Mouse (Mus musculus) thymus, postnatal 14 days (tissue): ENCODE measurements around the gene Gm37419.

Experiments used
- DNase-seq: peaks from one replicate; pipeline ENCODE4 v3.0.0; 2021

Gene Gm37419

DNA sequence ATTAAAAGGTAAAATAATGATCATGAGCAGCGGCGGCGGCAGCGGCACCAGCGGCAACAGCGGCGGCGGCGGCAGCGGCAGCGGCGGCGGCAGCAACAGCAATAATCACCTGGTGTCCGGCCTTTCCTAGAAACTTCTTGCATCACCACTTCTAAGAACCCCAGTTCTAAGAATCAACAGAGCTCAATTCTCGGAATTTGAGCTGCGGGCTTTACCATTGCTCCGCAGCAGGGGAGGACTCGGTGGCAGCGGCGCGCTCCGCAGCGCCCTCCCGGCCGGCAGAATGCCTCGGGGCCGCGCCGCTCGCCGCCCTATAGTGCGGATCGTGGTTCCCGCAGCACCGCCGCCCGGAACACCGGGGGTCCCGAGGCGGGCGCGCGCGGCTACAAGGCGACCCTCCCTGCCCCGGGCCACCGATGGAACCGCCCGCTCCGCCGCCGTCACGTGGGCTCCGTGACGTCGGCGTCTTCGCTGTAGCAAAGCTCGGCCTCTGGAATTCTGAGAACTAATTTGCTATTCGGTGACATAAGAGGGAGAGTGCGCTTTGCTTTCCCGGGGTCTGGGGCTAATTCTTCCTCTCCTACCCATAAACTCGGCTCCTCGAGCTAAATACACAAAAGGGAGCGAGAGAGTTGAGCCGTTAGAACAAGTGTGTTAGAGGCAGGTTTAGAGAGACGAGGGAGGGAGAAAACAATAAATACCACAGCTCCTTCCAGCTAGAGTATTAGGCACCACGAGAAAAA lies at the start of gene Gm37419, which contains the start of gene Bcl6:
TSS of gene Gm37419 (plus strand) at position 17 of the 743 bp plus-strand sequence.
TSS of gene Bcl6 (minus strand) at position 387 of the 743 bp plus-strand sequence.
- peak; percentile 84 for DNase-seq

DNA sequence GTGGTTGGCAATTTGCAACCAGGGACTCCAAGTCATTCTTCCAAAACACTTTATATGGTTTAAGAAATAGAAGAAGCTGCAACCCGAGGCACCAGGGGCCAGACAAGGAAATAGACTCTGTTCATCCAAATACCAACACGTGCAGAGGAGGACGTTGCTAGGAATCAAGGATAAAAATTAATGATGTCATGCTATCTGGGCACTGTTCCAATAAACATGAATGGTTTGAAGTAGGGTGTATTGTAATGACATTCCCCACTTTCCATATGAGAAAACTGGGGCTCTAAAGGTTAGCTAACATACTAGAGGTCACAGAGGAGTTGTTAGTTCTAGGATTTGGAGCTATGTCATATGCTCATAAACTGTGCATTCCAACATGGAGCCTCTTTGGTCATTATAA lies 43.5 kb upstream of the Gm37419 start:
- DNase-seq, result no peak

DNA sequence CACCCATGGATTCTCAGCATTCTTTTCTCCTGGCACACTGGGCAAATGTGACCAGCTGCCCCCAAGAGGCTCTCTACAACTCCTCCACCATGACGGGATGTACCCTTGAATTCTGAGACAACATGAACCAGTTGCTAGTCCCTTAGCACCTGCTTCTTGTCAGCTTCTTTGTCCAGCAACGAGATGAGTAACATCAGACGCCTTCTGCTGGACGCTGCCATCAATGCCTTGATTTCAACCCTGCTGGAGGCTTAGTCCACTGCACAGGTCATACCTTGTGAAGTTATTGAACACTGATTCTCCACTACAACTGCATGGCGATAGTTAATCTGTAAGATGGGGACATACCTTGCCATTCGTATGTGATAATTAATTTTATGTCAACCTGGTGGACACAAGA lies 40.6 kb upstream of the Gm37419 start:
- peak; percentile 33 for DNase-seq

DNA sequence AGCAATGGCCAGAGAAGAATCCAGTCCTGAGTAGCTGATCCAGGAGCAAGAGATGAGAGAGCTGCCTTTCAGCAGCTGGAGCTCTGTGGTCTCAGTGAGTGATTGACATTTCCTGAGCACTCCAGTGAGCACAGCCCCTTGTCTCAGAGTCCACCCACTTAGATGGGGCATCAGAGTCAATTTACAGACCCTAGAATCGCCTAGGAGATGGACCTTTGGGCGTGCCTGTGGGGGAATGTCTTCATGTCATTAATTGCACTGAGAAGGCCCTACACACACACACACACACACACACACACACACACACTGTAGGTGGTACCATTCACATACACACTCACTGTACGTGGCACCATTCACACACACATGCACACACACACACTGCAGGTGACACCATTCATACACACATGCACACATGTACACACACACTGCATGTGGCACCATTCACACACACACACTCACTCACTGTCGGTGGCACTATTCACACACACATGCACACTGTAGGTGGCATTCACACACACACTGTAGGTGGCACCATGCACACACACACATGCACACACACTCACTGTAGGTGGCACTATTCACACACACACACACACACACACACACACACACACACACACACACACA lies 36.1 kb upstream of the Gm37419 start:
- peak; percentile 1 for DNase-seq

DNA sequence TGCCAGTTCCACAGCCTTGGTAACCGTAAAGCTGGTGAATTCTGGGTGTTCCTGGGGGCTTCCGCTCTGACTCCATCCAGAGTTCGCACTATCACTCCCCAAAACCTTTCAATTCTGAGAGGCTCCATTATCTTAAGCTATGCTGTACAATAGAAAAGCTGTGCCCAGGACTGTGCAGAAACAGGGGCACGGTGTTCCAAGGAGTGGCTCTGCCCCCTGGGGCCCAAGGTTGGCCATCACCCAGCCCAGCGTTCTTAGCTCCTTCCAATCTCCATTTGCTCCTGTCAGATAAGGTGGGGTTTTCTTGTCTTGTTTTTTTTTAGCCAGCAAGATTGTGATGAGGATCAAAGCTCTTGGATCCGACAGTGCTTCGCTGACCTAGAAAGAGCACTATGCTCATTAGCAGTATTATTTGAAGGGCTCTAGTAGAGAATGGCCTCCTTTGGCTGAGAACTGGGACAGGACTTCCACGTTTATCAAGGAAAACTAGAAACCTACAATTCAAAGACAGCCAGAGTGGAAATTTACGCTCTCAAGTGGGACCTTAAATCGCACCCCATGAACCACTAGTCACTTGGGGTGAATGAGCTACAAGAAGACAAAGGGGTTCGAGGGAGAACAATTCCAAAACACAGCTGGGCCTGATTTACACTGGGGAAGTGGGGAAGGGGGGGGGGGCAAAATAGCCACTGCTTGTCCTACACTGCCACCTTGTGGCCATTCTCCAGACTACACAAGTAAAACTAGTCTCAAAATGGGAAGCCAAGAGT lies 34.9 kb upstream of the Gm37419 start:
- peak; percentile 65 for DNase-seq

DNA sequence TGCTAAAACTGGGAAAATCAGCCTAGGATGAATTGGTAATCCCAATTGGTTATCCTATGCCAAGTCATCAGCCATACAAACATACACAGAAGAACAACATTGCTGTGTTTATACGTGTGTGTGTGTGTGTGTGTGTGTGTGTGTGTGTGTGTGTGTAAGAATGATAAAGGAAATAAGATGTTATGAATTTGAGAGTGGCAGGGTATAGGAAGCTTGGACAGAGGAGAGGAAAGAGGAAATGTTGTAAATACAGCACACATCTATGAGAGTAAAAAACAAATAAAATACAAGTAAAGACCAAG lies 34.4 kb upstream of the Gm37419 start:
- no peak for DNase-seq

DNA sequence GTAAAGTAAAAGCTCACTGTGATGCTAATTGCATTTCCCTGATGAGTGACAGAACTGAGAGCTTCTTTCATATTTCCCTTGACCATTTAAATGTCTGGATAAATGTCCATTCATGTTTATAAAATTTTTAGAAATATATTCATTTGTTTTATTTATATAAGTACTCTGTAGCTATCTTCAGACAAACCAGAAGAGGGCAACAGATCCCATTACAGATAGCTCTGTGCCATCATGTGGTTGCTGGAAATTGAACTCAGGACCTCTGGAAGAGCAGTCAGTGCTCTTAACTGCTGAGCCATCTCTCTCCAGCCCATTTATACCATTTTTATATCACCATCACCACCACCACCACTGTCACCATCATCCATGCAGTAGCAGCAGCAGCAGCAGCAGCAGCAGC lies 29.3 kb upstream of the Gm37419 start:
- DNase-seq, result no peak

DNA sequence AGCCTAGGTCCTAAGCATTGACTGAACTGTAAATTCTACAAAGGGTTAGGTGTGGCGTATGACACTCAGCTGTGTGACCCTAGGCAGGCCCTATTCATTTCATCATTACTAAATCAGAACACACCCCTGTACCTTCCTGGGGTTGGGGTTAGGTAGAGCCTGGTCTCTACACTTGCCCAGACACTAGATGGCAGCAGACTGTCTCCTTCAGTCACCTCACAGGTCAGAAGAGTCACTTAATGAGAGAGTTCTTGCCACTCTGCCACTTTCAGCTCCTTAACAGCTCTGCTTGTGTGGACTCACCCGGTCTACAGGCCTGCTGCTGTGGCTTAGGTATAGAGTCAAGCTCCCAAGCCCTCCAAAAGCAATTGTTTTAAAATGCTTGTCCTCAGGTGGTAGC lies 25.9 kb upstream of the Gm37419 start:
- peak; percentile 66 for DNase-seq

DNA sequence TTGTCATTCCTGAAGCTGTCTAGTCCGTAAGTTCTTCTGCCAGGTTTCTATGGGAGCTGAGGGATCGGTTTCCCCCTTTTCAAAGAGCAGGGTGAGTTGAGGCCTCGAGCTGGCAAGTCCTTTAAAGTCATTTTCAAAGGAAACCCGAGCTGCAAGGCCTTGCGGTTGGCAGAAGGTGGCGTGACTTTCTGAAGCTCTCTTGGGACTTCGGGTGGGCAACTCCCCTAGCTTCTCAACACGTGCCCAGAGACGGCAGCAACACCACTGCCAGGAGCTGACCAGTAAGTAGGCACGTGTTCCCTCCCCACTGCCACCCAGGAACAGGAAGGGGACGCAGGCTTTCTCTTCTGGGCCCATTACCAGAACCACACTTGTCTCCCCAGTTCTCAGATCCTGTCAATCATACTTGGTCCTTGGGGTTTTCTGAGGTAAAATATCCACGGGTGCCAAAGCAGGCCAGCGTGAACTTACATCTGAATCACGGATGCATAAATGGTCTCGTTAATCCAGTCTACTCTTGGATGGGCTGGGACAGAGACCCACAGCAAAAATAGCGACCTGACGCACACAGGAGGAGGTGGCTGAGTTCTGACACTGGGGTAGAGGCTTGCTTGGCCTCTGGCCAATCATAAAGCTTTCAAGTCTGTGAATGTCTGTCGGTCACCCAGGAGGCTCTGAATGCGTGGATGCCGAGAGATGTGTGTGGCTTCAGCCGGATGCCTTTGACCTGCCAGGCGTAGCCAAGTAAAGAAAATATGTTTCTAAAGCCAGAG lies 24.2 kb upstream of the Gm37419 start:
- DNase-seq, result no peak

DNA sequence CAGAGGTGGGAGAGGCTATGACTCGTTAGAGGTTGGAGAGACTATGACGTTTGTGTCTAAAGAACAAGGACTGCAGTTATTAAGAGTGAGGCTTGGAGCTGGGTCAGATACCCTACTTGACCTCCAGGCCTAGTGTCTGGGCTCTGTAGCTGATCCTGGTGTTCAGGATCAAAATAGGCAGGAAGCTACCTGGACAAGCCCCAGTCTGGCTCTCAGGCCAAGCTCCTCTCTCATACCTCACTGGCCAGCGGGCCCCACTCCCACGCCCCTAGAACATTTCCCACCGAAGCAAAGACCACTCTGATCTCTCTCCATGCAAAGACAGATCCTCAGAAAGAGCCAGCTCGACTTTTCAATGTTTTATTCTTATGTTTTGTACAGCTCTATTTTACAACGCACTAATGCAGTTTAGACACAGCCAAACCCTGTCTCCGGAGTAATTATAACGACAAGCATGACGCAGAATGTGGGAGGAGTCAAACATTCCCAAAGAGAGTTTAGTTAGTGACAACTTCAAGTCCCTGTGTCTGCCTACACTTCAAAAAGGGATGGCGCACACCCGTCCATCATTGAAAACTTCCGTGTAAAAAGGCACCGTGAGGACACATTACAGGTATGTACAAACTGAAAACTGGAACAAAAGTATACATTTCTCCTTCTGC lies 23.4 kb upstream of the Gm37419 start:
- peak; percentile 2 for DNase-seq

DNA sequence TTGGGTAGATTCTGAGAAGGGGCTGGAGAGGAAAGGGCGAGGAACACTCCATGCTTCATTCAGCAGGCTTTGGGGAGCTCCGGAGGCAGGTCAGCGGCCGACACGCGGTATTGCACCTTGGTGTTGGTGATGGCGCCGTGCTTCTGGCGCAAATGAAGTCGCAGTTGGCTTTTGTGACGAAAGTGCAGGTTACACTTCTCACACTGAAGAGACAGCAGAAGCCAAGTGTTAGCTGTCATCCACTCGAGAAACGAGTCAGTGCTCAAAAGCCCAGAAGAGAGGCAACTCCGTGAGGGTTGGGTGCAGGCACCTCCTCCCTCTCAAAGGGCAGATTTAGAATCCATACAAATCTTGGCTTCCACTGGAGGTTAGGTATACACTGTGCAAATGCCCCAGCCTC lies 22.2 kb upstream of the Gm37419 start:
- peak; percentile 4 for DNase-seq

DNA sequence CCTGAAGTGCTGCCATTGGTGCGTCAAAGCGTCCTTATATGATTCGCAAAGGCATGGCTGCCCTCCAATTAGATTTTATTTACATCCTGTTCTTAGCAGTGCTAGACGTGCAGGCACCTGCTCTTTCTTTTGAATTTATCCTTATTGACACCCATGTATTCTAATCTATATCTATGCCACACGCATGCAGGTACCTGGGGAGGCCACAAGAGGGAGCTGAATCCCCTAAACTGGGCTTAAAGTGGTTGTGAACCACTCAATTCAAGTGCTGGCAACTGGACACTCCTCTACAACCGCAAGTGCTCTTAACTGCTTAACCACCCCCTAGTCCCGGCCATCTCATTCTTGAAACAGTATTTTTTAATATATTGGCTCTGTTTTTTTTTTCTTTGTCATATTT lies 21.0 kb upstream of the Gm37419 start:
- DNase-seq, result peak; percentile 58

DNA sequence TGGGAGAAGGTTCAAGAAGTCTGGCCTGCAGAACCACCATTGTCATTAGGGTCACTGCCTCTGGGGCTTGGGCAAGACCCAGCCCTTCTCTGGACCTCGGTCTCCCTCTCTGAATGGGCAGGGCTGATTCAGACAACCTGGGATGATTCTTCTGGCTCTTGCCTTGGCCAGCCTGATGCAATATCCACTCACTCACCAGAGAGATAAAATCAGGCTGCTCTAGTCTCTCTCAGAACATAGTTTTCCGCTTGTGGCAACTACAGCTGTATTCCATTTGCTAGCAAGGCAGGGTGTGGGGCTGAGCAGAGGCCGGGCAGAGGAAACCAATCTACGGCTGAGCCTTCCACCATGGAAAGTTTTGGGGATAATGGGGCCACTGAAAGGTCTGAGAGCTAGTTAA lies 19.4 kb upstream of the Gm37419 start:
- DNase-seq, result no peak

DNA sequence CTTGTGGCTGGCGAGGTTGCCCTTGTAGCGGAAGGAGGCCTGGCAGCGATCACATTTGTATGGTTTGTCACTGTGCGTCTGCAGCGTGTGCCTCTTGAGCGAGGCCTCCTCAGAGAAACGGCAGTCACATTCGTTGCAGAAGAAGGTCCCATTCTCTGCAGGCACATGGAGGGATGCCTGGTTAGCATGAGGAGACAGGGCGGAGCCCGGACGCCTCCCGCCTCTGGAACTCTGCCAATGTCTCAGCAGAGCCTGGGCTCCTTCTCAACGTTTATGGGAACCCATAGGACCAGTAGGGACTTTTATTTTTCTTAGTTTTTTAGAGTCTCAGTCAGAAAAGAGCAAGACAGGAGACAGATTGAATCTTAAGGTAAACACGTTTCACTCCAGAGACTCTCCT lies 18.4 kb upstream of the Gm37419 start:
- DNase-seq, result no peak

DNA sequence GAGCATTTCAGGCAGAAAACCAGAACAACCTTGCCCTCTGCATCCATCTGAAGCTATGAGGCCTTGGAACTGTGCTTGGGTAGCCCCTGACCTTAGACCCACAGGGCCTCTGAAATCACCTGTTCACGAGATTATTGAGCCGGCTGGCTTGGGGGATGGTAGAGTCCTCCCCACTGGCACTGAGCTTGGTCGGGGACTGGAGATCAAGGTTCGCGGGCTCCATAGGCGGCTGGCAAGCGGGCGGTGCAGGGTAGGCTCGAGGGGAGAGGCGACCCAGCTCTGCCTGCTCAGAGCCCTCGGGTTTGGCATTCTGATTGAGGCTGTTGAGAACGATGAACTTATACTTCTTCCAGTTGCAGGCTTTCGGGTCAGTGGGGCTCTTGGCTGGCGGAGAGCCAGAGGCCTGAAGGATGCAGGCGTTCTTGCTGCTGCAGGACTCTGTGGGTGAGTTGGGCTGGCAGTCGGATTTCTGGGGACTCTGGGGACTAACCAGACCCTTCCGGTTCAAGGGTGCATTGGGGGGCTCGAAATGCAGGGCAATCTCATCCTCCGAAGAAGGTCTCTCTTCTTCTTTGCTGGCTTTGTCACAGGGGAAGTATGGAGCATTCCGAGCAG lies 16.0 kb upstream of the Gm37419 start:
- DNase-seq, result no peak

DNA sequence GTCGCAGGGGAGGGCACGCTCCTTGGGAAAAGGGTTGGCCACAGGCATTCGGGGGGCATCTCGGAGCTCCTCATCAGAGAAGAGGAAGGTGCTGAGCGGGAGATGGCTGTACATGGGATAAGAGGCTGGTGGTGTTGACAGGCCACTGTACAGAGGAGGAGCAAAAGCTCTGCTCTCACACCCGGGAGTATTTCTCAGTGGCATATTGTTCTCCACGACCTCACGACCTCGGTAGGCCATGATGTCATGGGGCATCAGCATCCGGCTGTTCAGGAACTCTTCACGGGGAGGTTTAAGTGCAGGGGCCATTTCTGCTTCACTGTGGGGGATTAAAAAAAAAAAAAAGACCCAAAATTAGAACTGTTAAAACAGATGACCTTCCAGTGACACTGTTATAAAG lies 15.4 kb upstream of the Gm37419 start:
- no peak for DNase-seq

DNA sequence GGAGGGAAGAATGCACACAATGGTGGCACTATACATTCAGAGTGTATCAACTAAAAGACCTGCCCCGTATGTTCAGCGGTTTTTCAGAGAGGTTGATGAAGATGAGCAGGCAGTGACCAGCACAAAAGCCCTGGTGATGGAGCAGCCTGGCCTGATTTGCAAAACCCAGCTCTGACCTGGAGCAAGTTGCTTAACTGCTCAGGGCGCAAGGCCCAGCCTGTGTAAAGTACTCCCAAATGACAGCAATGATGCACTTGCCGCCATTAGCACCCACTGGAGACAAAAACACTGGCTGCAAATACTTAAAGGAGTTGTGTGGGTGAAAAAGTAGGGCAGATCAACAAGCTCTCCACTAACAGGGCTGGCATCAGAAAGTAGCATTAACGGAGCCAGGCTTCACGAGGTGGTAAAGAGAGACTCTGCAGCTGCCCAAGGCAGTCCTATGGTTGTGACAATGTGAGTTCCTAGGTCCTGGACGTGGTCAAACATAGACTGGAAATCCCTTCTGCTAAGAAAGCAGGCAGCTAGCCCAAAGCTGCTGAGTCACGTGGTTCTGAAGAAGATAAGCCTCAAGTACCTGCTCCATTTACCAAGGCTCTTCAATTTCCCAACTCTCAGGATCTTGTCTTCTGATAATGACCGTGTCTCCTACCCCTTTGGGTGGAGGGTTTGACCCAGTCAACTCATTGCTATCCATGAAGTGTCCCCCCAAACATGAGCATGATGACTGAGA lies 14.5 kb upstream of the Gm37419 start:
- DNase-seq, result no peak

DNA sequence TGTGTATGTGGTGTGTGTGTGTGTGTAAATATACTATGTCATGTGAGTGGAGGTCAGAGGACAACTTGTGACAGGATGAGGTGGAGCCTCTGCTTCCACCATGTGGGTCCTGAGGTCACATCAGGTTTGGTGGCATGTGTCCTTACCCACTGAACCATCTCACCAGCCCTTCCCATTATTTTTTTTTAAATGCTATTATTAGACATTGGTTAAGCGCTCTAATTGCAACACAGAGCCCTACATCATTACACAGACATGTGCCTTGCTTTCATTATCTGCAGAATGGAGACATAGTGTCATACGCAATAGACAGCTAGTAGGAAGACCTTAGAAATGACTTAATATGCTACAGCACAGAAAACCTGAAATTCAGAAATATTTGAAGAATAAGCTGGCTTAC lies 12.1 kb upstream of the Gm37419 start:
- DNase-seq, result no peak

DNA sequence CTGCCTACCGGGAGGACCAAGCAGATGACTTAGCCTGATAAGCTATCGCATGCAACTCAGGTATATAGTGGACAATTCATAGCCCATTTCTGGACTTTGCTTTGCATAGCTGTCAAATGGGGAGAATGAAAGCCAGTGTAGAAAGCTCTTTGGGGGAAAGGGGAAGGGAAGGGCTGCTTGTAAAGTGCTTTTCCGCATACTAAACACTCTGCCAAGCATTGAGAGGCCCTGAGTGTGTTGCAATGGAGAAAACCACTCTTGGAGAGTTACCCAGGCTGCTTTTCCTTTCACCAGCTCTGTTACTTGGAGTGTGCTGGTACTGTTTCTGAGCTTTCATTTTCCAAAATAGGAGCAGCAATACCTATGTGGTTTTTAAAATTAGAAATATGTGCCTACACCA lies 10.6 kb upstream of the Gm37419 start:
- no peak for DNase-seq

DNA sequence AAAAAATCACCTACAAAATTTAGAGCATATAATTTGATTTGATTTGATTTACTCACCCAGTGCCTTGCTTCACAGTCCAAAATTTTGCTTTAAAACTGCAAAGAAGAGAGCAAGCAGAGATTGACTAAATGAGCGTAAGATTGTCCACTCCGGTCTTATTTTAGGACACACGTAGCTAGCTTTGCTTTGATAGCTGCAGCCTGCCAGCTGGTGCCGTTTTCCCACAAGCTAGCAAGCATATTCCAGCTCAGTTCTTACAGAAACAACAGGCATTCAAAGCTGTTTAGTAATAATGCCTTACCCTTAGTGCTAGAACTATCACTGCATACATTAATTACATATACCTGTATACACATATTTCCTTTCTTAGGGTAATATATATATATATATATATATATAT lies 9.8 kb upstream of the Gm37419 start:
- no peak for DNase-seq

DNA sequence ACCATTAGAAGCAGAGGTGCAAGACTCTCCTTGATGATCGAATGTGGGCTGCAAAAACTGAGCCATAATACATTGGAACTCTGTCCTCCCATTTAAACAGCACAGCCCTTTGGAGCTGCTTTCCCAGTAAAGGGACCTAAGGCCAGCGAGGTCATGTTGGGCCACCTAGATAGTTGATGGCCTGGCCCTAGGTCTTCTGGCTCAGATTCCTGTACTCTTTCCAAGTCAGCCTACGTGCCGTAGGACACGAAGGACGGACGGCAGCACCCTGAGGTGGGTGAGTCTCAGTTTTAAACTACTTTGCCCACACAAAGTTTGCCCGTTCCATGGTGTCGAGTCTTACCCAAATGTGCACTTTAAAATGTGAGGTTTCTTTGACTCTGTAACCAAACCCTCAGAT lies 8.8 kb upstream of the Gm37419 start:
- DNase-seq, result no peak
